Comparison of ENCODE assay signal across 19 mouse cellular contexts in the genomic region with DNA sequence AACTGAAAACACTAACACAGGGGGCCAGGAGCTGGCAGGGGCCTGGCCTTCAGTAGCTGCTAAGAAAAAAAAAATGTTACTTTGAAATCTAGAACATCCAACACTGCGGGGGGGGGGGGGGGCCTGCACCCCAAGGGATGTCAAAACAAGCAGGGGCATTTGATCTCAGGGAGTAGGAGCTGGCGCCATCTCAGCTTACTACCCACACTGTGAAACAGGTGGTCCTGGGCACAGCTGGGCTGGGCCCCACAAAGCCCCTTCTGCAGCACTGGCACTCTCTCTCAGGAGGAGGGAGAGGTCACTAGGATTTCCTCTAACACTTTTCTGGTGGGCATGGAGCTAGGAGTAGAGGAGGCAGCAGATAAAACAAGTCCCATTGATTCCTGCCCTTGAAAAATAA. TPM values are rescaled to one million over a fixed set of nuclear protein-coding genes. Genes with fewer than 3 reads are reported as not detected.
"Had no signal": no experiment of that assay in that cellular context is flagged by ENCODE, and none has a peak within 500 bp of the region (broad histone marks: within the 10 kb centered on the region; RNA-seq: fewer than 3 reads in every experiment).

No protein-coding gene starts in this region.

- H3K36me3 ChIP-seq: intestine, embryonic 15.5 days; limb, embryonic 15.5 days; midbrain, embryonic 12.5 days; midbrain, embryonic 15.5 days; neural tube, embryonic 13.5 days; stomach, embryonic 15.5 days had no signal

- ATAC-seq: intestine, embryonic 15.5 days; liver, postnatal 0 days; lung, postnatal 0 days; midbrain, embryonic 15.5 days had no signal

- H3K27ac ChIP-seq: intestine, embryonic 15.5 days; limb, embryonic 15.5 days; liver, embryonic 14.5 days; macrophage; midbrain, embryonic 12.5 days; midbrain, embryonic 15.5 days; neural tube, embryonic 13.5 days; stomach, embryonic 15.5 days had no signal

- H3K9me3 ChIP-seq: intestine, embryonic 15.5 days; limb, embryonic 15.5 days; midbrain, embryonic 12.5 days; midbrain, embryonic 15.5 days; neural tube, embryonic 13.5 days; stomach, embryonic 15.5 days had no signal

- H3K9ac ChIP-seq: intestine, embryonic 15.5 days; limb, embryonic 15.5 days; liver, embryonic 14.5 days; liver, postnatal 0 days; lung, embryonic 14.5 days; midbrain, embryonic 12.5 days; midbrain, embryonic 15.5 days; neural tube, embryonic 13.5 days; stomach, embryonic 15.5 days had no signal

- H3K4me2 ChIP-seq: intestine, embryonic 15.5 days; limb, embryonic 15.5 days; liver, embryonic 11.5 days; lung, embryonic 14.5 days; midbrain, embryonic 12.5 days; midbrain, embryonic 15.5 days; neural tube, embryonic 13.5 days; stomach, embryonic 15.5 days had no signal

- DNase-seq: kidney, adult 11 months; kidney, postnatal 10 days; liver, postnatal 0 days; lung, embryonic 14.5 days; retina, postnatal 1 day; right cerebral cortex, postnatal 25 days; spleen, adult 18-20 months; thymus, postnatal 25 days had no signal

- H3K27me3 ChIP-seq: intestine, embryonic 15.5 days; limb, embryonic 15.5 days; midbrain, embryonic 12.5 days; midbrain, embryonic 15.5 days; neural tube, embryonic 13.5 days; stomach, embryonic 15.5 days had no signal

- H3K4me3 ChIP-seq: intestine, embryonic 15.5 days; limb, embryonic 15.5 days; midbrain, embryonic 12.5 days; midbrain, embryonic 15.5 days; neural tube, embryonic 13.5 days; stomach, embryonic 15.5 days had no signal

RNA-seq across cellular contexts. Expression of a gene that starts 39.6 kb away (rescaled TPM):
- total RNA-seq: neutrophil, adult 5-6 weeks had no signal
